Mouse (Mus musculus): ENCODE data around the gene Psd. TPM values are rescaled to one million over a fixed set of nuclear protein-coding genes. Genes with fewer than 3 reads are reported as not detected.

Psd gene
- total and polyA plus RNA-seq, 2 experiments = 0.46 to 0.57 TPM

- no peak overlapping the region for H3K4me3 ChIP-seq (ENCODE audit: insufficient read depth, low read depth, low read length)
- no peak overlapping the region for H3K27ac ChIP-seq (replicated peaks; ENCODE audit: insufficient read depth, low read depth, low read length)
- no peaks in the 10 kb centered on the region for H3K4me1 ChIP-seq (ENCODE audit: control insufficient read depth, insufficient read depth, low read length)
- no peaks in the 10 kb centered on the region for H3K36me3 ChIP-seq (ENCODE audit: control insufficient read depth, insufficient read depth, low read length)
- no peaks in the 10 kb centered on the region for H3K79me2 ChIP-seq (ENCODE audit: control insufficient read depth, insufficient read depth, low read length)
- TF ChIP-seq POLR2A (IDR thresholded peaks at IDR 0.05; ENCODE audit: extremely low read depth, insufficient read depth, low read length) (no peak), CTCF (IDR thresholded peaks at IDR 0.05; ENCODE audit: low read depth, low read length) (no peak)
- WGBS = 34% methylated on average over 15 of the region's 15 CpGs
- peaks cover 41% of the 10 kb centered on the region for H3K27me3 ChIP-seq (ENCODE audit: control insufficient read depth, insufficient read depth, low read length)
- H3K9ac ChIP-seq (ENCODE audit: low read depth, low read length) = no peak overlapping the region
- no peak for DNase-seq (ENCODE audit: extremely low read depth, low read depth, low spot score)
These were observed 10.0 kb downstream of the Psd start for GRCm38 (mm10) chr19:46316846-46317545.

GRCm38 (mm10) chr19:46315752-46316610 is 11.0 kb downstream of the Psd start:
- Histone ChIP-seq H3K79me2 (ENCODE audit: control insufficient read depth, insufficient read depth, low read length) (no peaks in the 10 kb centered on the region), H3K9ac (ENCODE audit: low read depth, low read length) (no peak overlapping the region), H3K4me1 (ENCODE audit: control insufficient read depth, insufficient read depth, low read length) (no peaks in the 10 kb centered on the region), H3K27me3 (ENCODE audit: control insufficient read depth, insufficient read depth, low read length) (peaks cover 40% of the 10 kb centered on the region), H3K27ac (replicated peaks; ENCODE audit: insufficient read depth, low read depth, low read length) (no peak overlapping the region), H3K4me3 (ENCODE audit: insufficient read depth, low read depth, low read length) (no peak overlapping the region), H3K36me3 (ENCODE audit: control insufficient read depth, insufficient read depth, low read length) (no peaks in the 10 kb centered on the region)
- no peak for DNase-seq (ENCODE audit: extremely low read depth, low read depth, low spot score)
- 59% methylated on average over 12 of the region's 12 CpGs for WGBS
- TF ChIP-seq POLR2A (IDR thresholded peaks at IDR 0.05; ENCODE audit: extremely low read depth, insufficient read depth, low read length) = no peak
- no peak for TF ChIP-seq CTCF (IDR thresholded peaks at IDR 0.05; ENCODE audit: low read depth, low read length)

DNA sequence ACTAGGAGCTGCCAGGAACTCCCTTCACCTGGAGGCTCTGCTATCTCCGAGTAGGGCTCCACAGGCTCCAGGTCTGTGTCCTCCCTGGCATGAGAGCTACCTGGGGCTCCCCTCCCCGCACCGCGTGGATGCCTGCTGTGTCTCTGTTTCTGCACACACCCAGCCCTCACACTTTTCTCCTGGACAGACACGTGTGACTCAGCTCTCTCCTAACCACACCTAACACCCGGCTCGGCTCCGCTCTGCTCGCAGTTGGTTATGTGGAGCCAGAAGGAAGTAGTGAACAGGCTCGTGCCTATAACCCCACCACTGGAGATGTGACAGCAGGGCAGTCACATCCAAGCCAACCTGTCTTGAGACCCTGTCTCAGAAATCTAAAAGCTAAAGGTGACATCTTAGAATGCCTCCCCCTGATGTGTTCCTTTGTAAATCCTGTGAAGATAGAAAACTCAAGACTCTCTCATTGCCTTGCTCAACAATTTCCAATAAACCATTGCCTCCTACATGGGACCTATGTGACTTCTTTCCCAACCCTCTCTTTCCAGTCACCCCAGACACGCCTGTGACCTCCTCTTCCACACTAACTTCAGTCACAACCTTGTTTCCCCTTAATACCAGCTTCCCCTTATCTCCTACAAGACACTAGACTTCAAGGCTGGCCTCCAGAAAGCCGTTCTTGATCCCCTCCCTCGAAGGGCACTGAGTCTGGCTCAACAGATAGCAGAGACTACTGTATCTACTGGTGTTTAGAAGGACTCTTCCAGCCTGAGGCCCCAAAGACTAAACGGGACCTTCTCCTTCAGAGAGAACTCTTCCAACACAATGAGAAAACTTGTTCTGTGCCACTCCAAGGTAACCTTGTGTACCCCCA is 11.8 kb downstream of the Psd start:
- H3K4me3 ChIP-seq (ENCODE audit: insufficient read depth, low read depth, low read length) = no peak overlapping the region
- H3K27me3 ChIP-seq (ENCODE audit: control insufficient read depth, insufficient read depth, low read length) = peaks cover 40% of the 10 kb centered on the region
- H3K36me3 ChIP-seq (ENCODE audit: control insufficient read depth, insufficient read depth, low read length) = no peaks in the 10 kb centered on the region; the same call in 1 of the 2 replicates
- H3K4me1 ChIP-seq (ENCODE audit: control insufficient read depth, insufficient read depth, low read length) = no peaks in the 10 kb centered on the region
- H3K79me2 ChIP-seq (ENCODE audit: control insufficient read depth, insufficient read depth, low read length) = no peaks in the 10 kb centered on the region
- H3K9ac ChIP-seq (ENCODE audit: low read depth, low read length) = no peak overlapping the region
- DNase-seq (ENCODE audit: extremely low read depth, low read depth, low spot score) = no peak
- no peak overlapping the region for H3K27ac ChIP-seq (replicated peaks; ENCODE audit: insufficient read depth, low read depth, low read length)
- TF ChIP-seq POLR2A (IDR thresholded peaks at IDR 0.05; ENCODE audit: extremely low read depth, insufficient read depth, low read length) (no peak), CTCF (IDR thresholded peaks at IDR 0.05; ENCODE audit: low read depth, low read length) (no peak)
- 41% methylated on average over 14 of the region's 14 CpGs for WGBS

DNA sequence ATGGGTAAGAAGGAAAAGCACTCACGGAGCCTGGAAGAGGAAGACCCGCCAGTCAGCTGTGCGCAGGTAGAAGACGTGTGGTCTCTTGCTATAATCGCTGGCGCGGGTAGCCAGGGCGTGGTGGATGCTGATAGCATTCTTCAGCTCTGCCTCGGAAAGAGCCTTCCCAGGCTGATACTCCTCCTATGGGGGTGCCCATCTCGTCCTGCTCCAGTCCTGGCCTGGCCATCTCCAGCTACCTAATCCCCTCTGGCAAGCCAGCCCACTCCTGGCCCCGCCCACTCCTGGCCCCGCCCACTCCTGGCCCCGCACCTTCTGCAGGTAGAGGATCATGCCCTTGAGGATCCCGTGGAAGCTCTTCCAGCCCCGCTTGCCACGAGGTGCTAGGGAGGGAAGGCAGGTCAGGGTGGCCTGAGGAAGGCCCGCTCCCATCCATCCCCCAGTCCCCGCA is 12.8 kb downstream of the Psd start:
- no peak for DNase-seq (ENCODE audit: extremely low read depth, low read depth, low spot score)
- 30% methylated on average over 18 of the region's 18 CpGs for WGBS
- no peak overlapping the region for H3K9ac ChIP-seq (ENCODE audit: low read depth, low read length)
- H3K36me3 ChIP-seq (ENCODE audit: control insufficient read depth, insufficient read depth, low read length) = no peaks in the 10 kb centered on the region; the same call in 1 of the 2 replicates
- H3K4me1 ChIP-seq (ENCODE audit: control insufficient read depth, insufficient read depth, low read length) = no peaks in the 10 kb centered on the region
- H3K79me2 ChIP-seq (ENCODE audit: control insufficient read depth, insufficient read depth, low read length) = no peaks in the 10 kb centered on the region
- H3K4me3 ChIP-seq (ENCODE audit: insufficient read depth, low read depth, low read length) = no peak overlapping the region
- peaks cover 32% of the 10 kb centered on the region for H3K27me3 ChIP-seq (ENCODE audit: control insufficient read depth, insufficient read depth, low read length)
- no peak for TF ChIP-seq CTCF (IDR thresholded peaks at IDR 0.05; ENCODE audit: low read depth, low read length)
- no peak for TF ChIP-seq POLR2A (IDR thresholded peaks at IDR 0.05; ENCODE audit: extremely low read depth, insufficient read depth, low read length)
- no peak overlapping the region for H3K27ac ChIP-seq (replicated peaks; ENCODE audit: insufficient read depth, low read depth, low read length)

- H3K9ac ChIP-seq (ENCODE audit: low read depth, low read length) = no peak overlapping the region
- H3K27ac ChIP-seq (replicated peaks; ENCODE audit: insufficient read depth, low read depth, low read length) = no peak overlapping the region
- no peaks in the 10 kb centered on the region for H3K79me2 ChIP-seq (ENCODE audit: control insufficient read depth, insufficient read depth, low read length)
- WGBS = 85% methylated on average over 6 of the region's 6 CpGs
- H3K36me3 ChIP-seq (ENCODE audit: control insufficient read depth, insufficient read depth, low read length) = no peaks in the 10 kb centered on the region; the same call in 1 of the 2 replicates
- no peak overlapping the region for H3K4me3 ChIP-seq (ENCODE audit: insufficient read depth, low read depth, low read length)
- no peak for DNase-seq (ENCODE audit: extremely low read depth, low read depth, low spot score)
- TF ChIP-seq CTCF (IDR thresholded peaks at IDR 0.05; ENCODE audit: low read depth, low read length) (no peak), POLR2A (IDR thresholded peaks at IDR 0.05; ENCODE audit: extremely low read depth, insufficient read depth, low read length) (no peak)
- peaks cover 28% of the 10 kb centered on the region for H3K27me3 ChIP-seq (ENCODE audit: control insufficient read depth, insufficient read depth, low read length)
- H3K4me1 ChIP-seq (ENCODE audit: control insufficient read depth, insufficient read depth, low read length) = no peaks in the 10 kb centered on the region
These were observed 13.4 kb downstream of the Psd start for GRCm38 (mm10) chr19:46313591-46313990.

Data from liver, adult 2 months (tissue).